Mouse (Mus musculus): ENCODE data around the gene Xkrx. TPM values are rescaled to one million over a fixed set of nuclear protein-coding genes. Genes with fewer than 3 reads are reported as not detected.

The Xkrx gene
- 0.73 and 1.5 TPM in 2 replicates for polyA plus RNA-seq (2012; rRNA removed)

GRCm38 (mm10) chrX:134162043-134162720 is at the start of gene Xkrx:
Gene Xkrx, minus strand, starts transcription at chrX:134162076.

GRCm38 (mm10) chrX:134187201-134187600 is 25.3 kb upstream of the Xkrx start, which contains the start of gene Arl13a:
Gene Arl13a, plus strand, starts transcription at chrX:134187501.

Other genes starting within 250 kb of the Xkrx start
- gene Sytl4, start 180.3 kb downstream of the Xkrx start, polyA plus RNA-seq (2012; rRNA removed), result 0.43 and 0.92 TPM in 2 replicates
- gene Cstf2, start 102.9 kb downstream of the Xkrx start, polyA plus RNA-seq (2012; rRNA removed), result 3.4 and 7.6 TPM in 2 replicates
- gene Arl13a, start 25.4 kb upstream of the Xkrx start, polyA plus RNA-seq (2012; rRNA removed), result not detected in 2 replicates
- gene Nox1, start 59.9 kb upstream of the Xkrx start, polyA plus RNA-seq (2012; rRNA removed), result not detected in 2 replicates
- 2.0 and 2.2 TPM in 2 replicates for gene Trmt2b, start 114.9 kb upstream of the Xkrx start, polyA plus RNA-seq (2012; rRNA removed)
- gene Tmem35a, start 133.1 kb upstream of the Xkrx start, polyA plus RNA-seq (2012; rRNA removed), result 0.40 and 0.75 TPM in 2 replicates
- gene Cenpi, start 146.0 kb upstream of the Xkrx start, polyA plus RNA-seq (2012; rRNA removed), result 0.13 and 0.17 TPM in 2 replicates
- 0.24 and 0.36 TPM in 2 replicates for gene Drp2, start 242.5 kb upstream of the Xkrx start, polyA plus RNA-seq (2012; rRNA removed)

Measured in stomach, adult 2 months (tissue).